Mouse (Mus musculus) gastrocnemius, postnatal 14 days (tissue): ENCODE measurements around the gene Pds5b. TPM values are rescaled to one million over a fixed set of nuclear protein-coding genes. Genes with fewer than 3 reads are reported as not detected.
"Not testable (repeated sequence)": the region's sequence is repeated elsewhere in the genome, so short reads cannot be mapped to it uniquely, and the experiment has no call there.

Source experiments
- DNase-seq: peaks from one replicate; pipeline ENCODE4 v3.0.0; 2021; ENCODE audit warnings: mixed read lengths
- intact Hi-C: fragments of 180-260 bp; cut with DNase I; formaldehyde crosslinking; loops from one replicate; pipeline ENCODE4 v1.15.1; 2025; ENCODE audit warnings: low total_unique reads
- long read RNA-seq, 2 experiments: library from polyadenylated mRNA; stranded (forward); transcript quantifications; one replicate each; pipeline ENCODE4 v2.0.0; 2021
- total RNA-seq, 2 experiments: library from RNA; stranded (reverse); gene quantifications; 2 replicates each; pipeline ENCODE4 v1.2.3; 2021

Gene Pds5b
- 10 to 100 TPM; 16.6 to 19.2 TPM for total RNA-seq
- long read RNA-seq, experiment 1, full-length matches to known transcripts, result 2 of 6 reads
- long read RNA-seq, experiment 1, partial matches to known transcripts, result 2 of 6 reads
- long read RNA-seq, experiment 1, other reads (novel, unspliced or antisense), result 2 of 6 reads
- long read RNA-seq, experiment 2, full-length matches to known transcripts, result 4 of 8 reads
- long read RNA-seq, experiment 2, partial matches to known transcripts, result 1 of 8 reads
- long read RNA-seq, experiment 2, other reads (novel, unspliced or antisense), result 3 of 8 reads

GRCm38 (mm10) chr5:150673153-150673835, at the start of gene Pds5b:
TSS of gene Pds5b (plus strand) at chr5:150673739.
- peak; percentile 94 for DNase-seq
- intact Hi-C loops, result no loop called here

GRCm38 (mm10) chr5:150625528-150625927, 48.0 kb upstream of the Pds5b start:
- intact Hi-C loops, result no loop called here
- DNase-seq, result no peak

GRCm38 (mm10) chr5:150629272-150629671, 44.3 kb upstream of the Pds5b start:
- intact Hi-C loops, result no loop called here
- DNase-seq, result no peak

GRCm38 (mm10) chr5:150629692-150630091, 43.8 kb upstream of the Pds5b start:
- no peak for DNase-seq
- intact Hi-C loops, result no loop called here

- no peak for DNase-seq
- intact Hi-C loops, result no loop called here
Observed at GRCm38 (mm10) chr5:150641440-150641839, 32.1 kb upstream of the Pds5b start.

GRCm38 (mm10) chr5:150643390-150643789, 30.1 kb upstream of the Pds5b start:
- intact Hi-C loops, result not testable (repeated sequence)

GRCm38 (mm10) chr5:150644926-150645325, 28.6 kb upstream of the Pds5b start:
- intact Hi-C loops, result no loop called here
- DNase-seq, result no peak

More at GRCm38 (mm10) chr5:150643390-150643789, 30.1 kb upstream of the Pds5b start:
- not testable (repeated sequence) for DNase-seq

- intact Hi-C loops, result no loop called here
- DNase-seq, result no peak
Observed at GRCm38 (mm10) chr5:150652578-150652977, 21.0 kb upstream of the Pds5b start.

GRCm38 (mm10) chr5:150654548-150654947, 19.0 kb upstream of the Pds5b start:
- no peak for DNase-seq
- intact Hi-C loops, result no loop called here

GRCm38 (mm10) chr5:150659425-150659824, 14.1 kb upstream of the Pds5b start:
- intact Hi-C loops, result not testable (repeated sequence)

GRCm38 (mm10) chr5:150660296-150660695, 13.2 kb upstream of the Pds5b start:
- DNase-seq, result not testable (repeated sequence)
- intact Hi-C loops, result loop anchor here (10.0 kb wide), 1 partner anchor 215 kb away; no protein-coding TSS in a partner anchor

More at GRCm38 (mm10) chr5:150659425-150659824, 14.1 kb upstream of the Pds5b start:
- DNase-seq, result not testable (repeated sequence)

GRCm38 (mm10) chr5:150663926-150664325, 9.6 kb upstream of the Pds5b start:
- DNase-seq, result not testable (repeated sequence)
- intact Hi-C loops, result loop anchor here (10.0 kb wide), 1 partner anchor 219 kb away; no protein-coding TSS in a partner anchor

GRCm38 (mm10) chr5:150664794-150665131, 8.8 kb upstream of the Pds5b start:
- DNase-seq, result no peak
- intact Hi-C loops, result loop anchor here (10.0 kb wide), 1 partner anchor 220 kb away; no protein-coding TSS in a partner anchor

GRCm38 (mm10) chr5:150665132-150665954, 8.2 kb upstream of the Pds5b start:
- intact Hi-C loops, result loop anchor here (10.0 kb wide), 1 partner anchor 221 kb away; no protein-coding TSS in a partner anchor

GRCm38 (mm10) chr5:150666133-150666739, 7.3 kb upstream of the Pds5b start, which contains the start of gene N4bp2l2:
TSS of gene N4bp2l2 (minus strand) at chr5:150666183.
- not testable (repeated sequence) for DNase-seq
- intact Hi-C loops, result loop anchor here (10.0 kb wide), 1 partner anchor 221 kb away; no protein-coding TSS in a partner anchor

More at GRCm38 (mm10) chr5:150665132-150665954, 8.2 kb upstream of the Pds5b start:
- peak; percentile 93 for DNase-seq

GRCm38 (mm10) chr5:150668731-150669130, 4.8 kb upstream of the Pds5b start:
- intact Hi-C loops, result loop anchor here (10.0 kb wide), 1 partner anchor 224 kb away; no protein-coding TSS in a partner anchor
- DNase-seq, result no peak

GRCm38 (mm10) chr5:150672343-150672742, 1.2 kb upstream of the Pds5b start:
- DNase-seq, result no peak
- intact Hi-C loops, result no loop called here

- peak; percentile 30 for DNase-seq
- intact Hi-C loops, result no loop called here
Observed at GRCm38 (mm10) chr5:150673880-150674621, 512 bp downstream of the Pds5b start.
